Mouse (Mus musculus): ENCODE results near the gene Cwc27. TPM values are rescaled to one million over a fixed set of nuclear protein-coding genes. Genes with fewer than 3 reads are reported as not detected.
A peak's percentile ranks its signal among the peaks of the same experiment; 100 is the strongest.

The Cwc27 gene
- polyA plus RNA-seq, 1 experiment from 2014 or later: 16.3 TPM

- Histone ChIP-seq H3K4me2 (replicated peaks; ENCODE audit: low read depth) (no peak overlapping the region), H3K9ac (ENCODE audit: low read length) (no peak overlapping the region), H3K9me3 (ENCODE audit: control insufficient read depth, low read length) (no peaks in the 10 kb centered on the region), H3K4me1 (replicated peaks; ENCODE audit: control insufficient read depth, insufficient read depth) (no peaks in the 10 kb centered on the region), H3K36me3 (ENCODE audit: control insufficient read depth, insufficient read depth, low read length) (no peaks in the 10 kb centered on the region), H3K27me3 (ENCODE audit: control insufficient read depth, insufficient read depth, low read length) (no peaks in the 10 kb centered on the region), H3K4me3 (ENCODE audit: low read depth, low read length) (no peak overlapping the region), H3K27ac (replicated peaks) (no peak overlapping the region)
- DNase-seq (ENCODE audit: low spot score): no peak
- ATAC-seq (ENCODE audit: low FRiP score, low TSS enrichment): no peak
- WGBS: 80% methylated on average over 5 of the region's 5 CpGs
- TF ChIP-seq EP300 (optimal IDR thresholded peaks at IDR 0.05) (no peak), CTCF (IDR thresholded peaks at IDR 0.05; ENCODE audit: low read depth) (no peak)
These were observed 166.8 kb downstream of the Cwc27 start for GRCm38 (mm10) chr13:104650145-104650544.

DNA sequence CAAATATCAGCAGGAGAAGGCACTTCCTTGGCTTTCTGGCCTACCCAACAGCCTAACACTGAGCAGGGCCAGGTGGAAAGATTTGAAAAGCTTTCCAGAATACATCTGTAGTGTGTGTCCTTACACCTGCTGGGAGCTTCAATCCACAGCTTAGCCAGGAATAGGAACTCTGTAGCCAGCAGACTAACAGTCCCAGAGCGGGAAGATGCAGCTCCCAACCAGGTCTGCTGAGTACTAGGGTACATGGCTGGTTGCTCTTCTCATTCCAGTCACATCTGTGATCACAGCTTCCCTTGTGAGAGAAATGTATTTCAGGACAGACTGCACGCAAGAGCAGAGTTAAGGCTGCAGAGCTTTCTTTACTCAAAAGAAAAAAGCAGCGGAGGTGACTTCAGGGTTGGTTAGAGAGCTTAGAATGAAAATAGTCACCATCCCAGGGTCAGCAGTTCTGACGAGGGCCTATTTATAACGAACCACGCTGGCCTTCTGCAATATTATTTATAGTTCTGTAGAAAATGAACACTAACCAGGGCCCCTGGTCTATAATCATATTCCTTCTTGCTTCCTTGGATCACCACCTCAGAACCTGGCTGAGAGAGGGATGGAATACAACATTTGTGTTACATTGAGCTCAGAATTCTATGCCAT lies 171.0 kb downstream of the Cwc27 start:
- Histone ChIP-seq H3K4me3 (ENCODE audit: low read depth, low read length) (no peak overlapping the region), H3K27me3 (ENCODE audit: control insufficient read depth, insufficient read depth, low read length) (no peaks in the 10 kb centered on the region), H3K36me3 (ENCODE audit: control insufficient read depth, insufficient read depth, low read length) (no peaks in the 10 kb centered on the region), H3K27ac (replicated peaks) (no peak overlapping the region), H3K9ac (ENCODE audit: low read length) (no peak overlapping the region), H3K9me3 (ENCODE audit: control insufficient read depth, low read length) (no peaks in the 10 kb centered on the region), H3K4me2 (replicated peaks; ENCODE audit: low read depth) (no peak overlapping the region), H3K4me1 (replicated peaks; ENCODE audit: control insufficient read depth, insufficient read depth) (no peaks in the 10 kb centered on the region)
- no peak for DNase-seq (ENCODE audit: low spot score)
- TF ChIP-seq EP300 (optimal IDR thresholded peaks at IDR 0.05): no peak
- 81% methylated on average over 6 of the region's 6 CpGs for WGBS
- no peak for ATAC-seq (ENCODE audit: low FRiP score, low TSS enrichment)

DNA sequence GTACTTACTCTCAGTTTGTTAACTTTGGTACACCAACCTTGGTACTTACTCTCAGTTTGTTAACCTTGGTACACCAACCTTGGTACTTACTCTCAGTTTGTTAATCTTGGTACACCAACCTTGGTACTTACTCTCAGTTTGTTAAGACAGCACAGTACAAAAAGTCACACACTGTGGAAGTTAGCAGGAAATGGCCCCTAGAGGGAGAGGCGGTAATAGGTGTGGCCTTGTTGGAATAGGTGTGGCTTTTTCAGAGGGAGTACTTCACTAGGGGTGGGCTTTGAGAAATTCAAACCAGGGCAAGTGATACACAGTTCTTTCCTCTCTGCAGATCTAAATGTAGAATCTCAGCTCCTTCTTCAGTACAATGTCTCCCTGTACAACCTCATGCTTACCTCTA lies 172.8 kb downstream of the Cwc27 start:
- 77% methylated on average over 1 of the region's 1 CpGs for WGBS
- TF ChIP-seq EP300 (optimal IDR thresholded peaks at IDR 0.05) (no peak), CTCF (IDR thresholded peaks at IDR 0.05; ENCODE audit: low read depth) (no peak)

GRCm38 (mm10) chr13:104640694-104641454 lies 176.1 kb downstream of the Cwc27 start:
- Histone ChIP-seq H3K4me3 (ENCODE audit: low read depth, low read length) (no peak overlapping the region), H3K27me3 (ENCODE audit: control insufficient read depth, insufficient read depth, low read length) (no peaks in the 10 kb centered on the region), H3K36me3 (ENCODE audit: control insufficient read depth, insufficient read depth, low read length) (no peaks in the 10 kb centered on the region), H3K4me2 (replicated peaks; ENCODE audit: low read depth) (no peak overlapping the region), H3K9me3 (ENCODE audit: control insufficient read depth, low read length) (no peaks in the 10 kb centered on the region), H3K9ac (ENCODE audit: low read length) (no peak overlapping the region), H3K27ac (replicated peaks) (0 out of 2 replicates have a peak overlapping the region, but pooled peaks have one; percentile 24), H3K4me1 (replicated peaks; ENCODE audit: control insufficient read depth, insufficient read depth) (no peaks in the 10 kb centered on the region)
- ATAC-seq (ENCODE audit: low FRiP score, low TSS enrichment) (no peak), DNase-seq (ENCODE audit: low spot score) (no peak)
- WGBS: 64% methylated on average over 5 of the region's 5 CpGs
- TF ChIP-seq CTCF (IDR thresholded peaks at IDR 0.05; ENCODE audit: low read depth) (no peak), EP300 (optimal IDR thresholded peaks at IDR 0.05) (no peak)

More for the DNA sequence above, 172.8 kb downstream of the Cwc27 start:
- H3K27me3 ChIP-seq (ENCODE audit: control insufficient read depth, insufficient read depth, low read length): no peaks in the 10 kb centered on the region
- H3K27ac ChIP-seq (replicated peaks): no peak overlapping the region
- DNase-seq (ENCODE audit: low spot score) (no peak), ATAC-seq (ENCODE audit: low FRiP score, low TSS enrichment) (no peak)
- no peaks in the 10 kb centered on the region for H3K36me3 ChIP-seq (ENCODE audit: control insufficient read depth, insufficient read depth, low read length)
- H3K4me1 ChIP-seq (replicated peaks; ENCODE audit: control insufficient read depth, insufficient read depth): no peaks in the 10 kb centered on the region
- H3K9me3 ChIP-seq (ENCODE audit: control insufficient read depth, low read length): no peaks in the 10 kb centered on the region
- H3K9ac ChIP-seq (ENCODE audit: low read length): no peak overlapping the region
- no peak overlapping the region for H3K4me3 ChIP-seq (ENCODE audit: low read depth, low read length)
- H3K4me2 ChIP-seq (replicated peaks; ENCODE audit: low read depth): no peak overlapping the region

DNA sequence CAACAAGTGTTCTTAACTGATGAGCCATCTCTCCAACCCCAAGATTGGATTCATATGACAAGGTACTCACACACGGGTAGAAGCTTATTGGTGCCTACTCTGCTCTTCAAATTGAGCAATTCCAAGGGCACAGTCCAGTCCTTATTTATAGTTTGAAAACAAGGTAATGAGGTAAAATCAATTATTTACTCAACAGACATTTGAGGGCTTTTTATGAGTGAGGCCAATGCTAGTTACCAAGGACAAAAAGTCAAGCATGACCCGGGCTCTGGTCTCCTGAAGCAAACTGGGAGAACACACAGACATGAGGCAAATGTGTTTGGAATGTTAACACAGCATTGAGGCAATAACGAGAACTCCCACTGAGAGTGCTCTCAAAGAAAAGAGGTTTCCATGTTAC lies 178.0 kb downstream of the Cwc27 start:
- Histone ChIP-seq H3K4me1 (replicated peaks; ENCODE audit: control insufficient read depth, insufficient read depth) (no peaks in the 10 kb centered on the region), H3K9me3 (ENCODE audit: control insufficient read depth, low read length) (no peaks in the 10 kb centered on the region), H3K4me3 (ENCODE audit: low read depth, low read length) (no peak overlapping the region), H3K36me3 (ENCODE audit: control insufficient read depth, insufficient read depth, low read length) (no peaks in the 10 kb centered on the region), H3K27me3 (ENCODE audit: control insufficient read depth, insufficient read depth, low read length) (no peaks in the 10 kb centered on the region), H3K27ac (replicated peaks) (no peak overlapping the region), H3K9ac (ENCODE audit: low read length) (no peak overlapping the region), H3K4me2 (replicated peaks; ENCODE audit: low read depth) (no peak overlapping the region)
- no peak for DNase-seq (ENCODE audit: low spot score)
- no peak for ATAC-seq (ENCODE audit: low FRiP score, low TSS enrichment)
- no peak for TF ChIP-seq EP300 (optimal IDR thresholded peaks at IDR 0.05)
- WGBS: 82% methylated on average over 3 of the region's 3 CpGs

DNA sequence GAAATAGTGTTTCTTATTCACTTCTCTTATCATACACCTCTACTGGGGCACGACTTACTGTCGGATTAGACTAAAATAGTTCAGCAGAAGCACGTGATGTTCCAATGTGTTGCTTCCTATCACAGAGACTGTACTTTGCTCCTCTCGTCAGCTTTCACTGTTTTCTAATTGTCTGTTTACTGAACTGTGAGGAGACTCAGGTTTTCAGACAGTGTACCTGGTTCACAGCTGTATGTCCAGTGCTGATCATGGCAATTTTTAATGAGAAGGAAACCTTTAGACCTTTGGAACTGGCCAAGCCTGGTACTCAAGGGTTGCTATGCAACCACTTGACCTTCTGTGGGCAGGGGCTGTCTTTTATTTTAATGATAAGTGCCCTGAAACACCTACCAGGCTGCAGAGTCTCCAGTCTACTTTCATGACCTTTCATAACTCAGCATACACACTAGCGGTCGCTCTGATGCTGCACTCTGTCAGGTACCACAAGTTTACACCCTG lies 180.9 kb downstream of the Cwc27 start:
- no peak for TF ChIP-seq CTCF (IDR thresholded peaks at IDR 0.05; ENCODE audit: low read depth)
- no peak for TF ChIP-seq EP300 (optimal IDR thresholded peaks at IDR 0.05)
- Histone ChIP-seq H3K4me3 (ENCODE audit: low read depth, low read length) (no peak overlapping the region), H3K36me3 (ENCODE audit: control insufficient read depth, insufficient read depth, low read length) (no peaks in the 10 kb centered on the region), H3K9me3 (ENCODE audit: control insufficient read depth, low read length) (no peaks in the 10 kb centered on the region), H3K27ac (replicated peaks) (no peak overlapping the region), H3K4me2 (replicated peaks; ENCODE audit: low read depth) (no peak overlapping the region), H3K4me1 (replicated peaks; ENCODE audit: control insufficient read depth, insufficient read depth) (0 out of 2 replicates have a peak, but pooled peaks cover 2% of the 10 kb centered on the region), H3K9ac (ENCODE audit: low read length) (no peak overlapping the region), H3K27me3 (ENCODE audit: control insufficient read depth, insufficient read depth, low read length) (no peaks in the 10 kb centered on the region)
- ATAC-seq (ENCODE audit: low FRiP score, low TSS enrichment): no peak
- DNase-seq (ENCODE audit: low spot score): no peak
- 75% methylated on average over 6 of the region's 6 CpGs for WGBS

Measured in stomach, postnatal 0 days (tissue).